Mouse (Mus musculus) lung, postnatal 0 days (tissue): ENCODE measurements around the gene Cpt1a. TPM values are rescaled to one million over a fixed set of nuclear protein-coding genes. Genes with fewer than 3 reads are reported as not detected.
A peak's percentile ranks its signal among the peaks of the same experiment; 100 is the strongest.

Experiments used
- ATAC-seq: fragments of 200-750 bp; cut with Nextera tagmentation; 2 replicates; pipeline ENCODE4 v1.8.0; 2017; ENCODE audit warnings: moderate library complexity
- DNase-seq: peaks from one replicate; pipeline ENCODE4 v3.0.0-alpha.2; 2016; ENCODE audit warnings: low spot score
- H3K27ac ChIP-seq: fragments of 300-500 bp; sonication (generic); 2 replicates; pipeline ENCODE4 v1.5.1; 2014; ENCODE audit warnings: antibody characterized with exemption, mild to moderate bottlenecking, low read length, mixed read lengths
- H3K27me3 ChIP-seq: fragments of 300-500 bp; sonication (generic); replicated peaks from 2 replicates; pipeline ENCODE4 v1.6.1; 2014; ENCODE audit warnings: low read length, mixed read lengths; ENCODE audit not compliant: insufficient read depth
- H3K36me3 ChIP-seq: fragments of 300-500 bp; sonication (generic); 2 replicates; pipeline ENCODE4 v1.6.1; 2014; ENCODE audit warnings: low read length, mixed read lengths; ENCODE audit not compliant: insufficient read depth
- H3K4me1 ChIP-seq: fragments of 300-500 bp; sonication (generic); 2 replicates; pipeline ENCODE4 v1.6.1; 2014; ENCODE audit warnings: antibody characterized with exemption, low read depth, low read length, mixed read lengths; ENCODE audit not compliant: insufficient read depth
- H3K4me2 ChIP-seq: fragments of 300-500 bp; sonication (generic); replicated peaks from 2 replicates; pipeline ENCODE4 v1.6.1; 2014; ENCODE audit warnings: low read depth, mild to moderate bottlenecking, low read length, moderate library complexity, mixed read lengths
- H3K4me3 ChIP-seq: fragments of 300-500 bp; sonication (generic); 2 replicates; pipeline ENCODE4 v1.5.1; 2014; ENCODE audit warnings: low read depth, low read length
- H3K9ac ChIP-seq: fragments of 300-500 bp; sonication (generic); replicated peaks from 2 replicates; pipeline ENCODE4 v1.6.1; 2014; ENCODE audit warnings: low read depth, mild to moderate bottlenecking
- H3K9me3 ChIP-seq: fragments of 300-500 bp; sonication (generic); 2 replicates; pipeline ENCODE4 v1.6.1; 2016; ENCODE audit warnings: low read length, mixed read lengths
- CTCF ChIP-seq: IDR thresholded peaks from 2 replicates; pipeline ENCODE4 v1.5.1; 2016; ENCODE audit warnings: antibody characterized with exemption, mild to moderate bottlenecking
- EP300 ChIP-seq: IDR thresholded peaks from 2 replicates; pipeline ENCODE4 v1.6.1; 2016; ENCODE audit warnings: antibody characterized with exemption, mild to moderate bottlenecking, control low read depth
- WGBS: fragments of 180-500 bp; shearing (Covaris S2); extraction: QIAGEN DNeasy Blood & Tissue Kit; methylation state at CpG from one replicate; pipeline ENCODE4 v1.1.7; 2014; 5-methylcytosine and 5-hydroxymethylcytosine counted together
- polyA plus RNA-seq: library from polyadenylated mRNA; unstranded; fragments of >200 nt; fragmentation: Nextera tagmentation; extraction: Ambion mirVana; gene quantifications from 2 replicates; pipeline ENCODE4 v1.2.1, GENCODE M21; 2015

Cpt1a gene
- polyA plus RNA-seq, 1 experiment from 2014 or later = 46.6 TPM

DNA sequence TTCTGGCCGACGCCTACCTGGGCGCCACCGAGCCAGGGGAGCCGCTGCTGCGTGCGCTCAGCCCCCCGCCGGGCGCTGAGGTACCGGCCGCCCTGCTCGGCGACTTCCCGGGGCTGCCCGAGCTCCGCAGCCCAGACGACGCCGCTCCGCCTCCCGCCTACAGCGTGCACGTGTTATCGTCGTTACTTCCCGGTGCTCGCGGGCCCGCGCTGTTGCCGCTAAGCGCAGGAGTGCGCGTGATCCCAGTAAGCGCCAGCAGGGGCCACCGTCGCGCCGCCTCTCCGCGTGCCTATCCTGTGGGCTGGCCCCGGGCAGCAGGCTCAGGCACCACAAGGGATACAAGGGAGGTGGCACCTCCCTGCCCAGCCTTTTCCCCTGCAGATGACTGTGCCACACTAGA, 67.0 kb downstream of the Cpt1a start:
- DNase-seq (peak; percentile 92), ATAC-seq (peak; percentile 96)
- Histone ChIP-seq H3K36me3 (peaks cover 5% of the 10 kb centered on the region; the same call in 1 of the 2 replicates), H3K4me3 (peak overlapping the region; percentile 35), H3K27me3 (no peaks in the 10 kb centered on the region), H3K9me3 (no peaks in the 10 kb centered on the region), H3K9ac (no peak overlapping the region), H3K4me2 (peak overlapping the region; percentile 80), H3K27ac (peak overlapping the region; percentile 28; the same call in 1 of the 2 replicates), H3K4me1 (no peaks in the 10 kb centered on the region)
- 5% methylated on average over 37 of the region's 43 CpGs for WGBS
- TF ChIP-seq CTCF (peak; percentile 92), EP300 (no peak)

DNA sequence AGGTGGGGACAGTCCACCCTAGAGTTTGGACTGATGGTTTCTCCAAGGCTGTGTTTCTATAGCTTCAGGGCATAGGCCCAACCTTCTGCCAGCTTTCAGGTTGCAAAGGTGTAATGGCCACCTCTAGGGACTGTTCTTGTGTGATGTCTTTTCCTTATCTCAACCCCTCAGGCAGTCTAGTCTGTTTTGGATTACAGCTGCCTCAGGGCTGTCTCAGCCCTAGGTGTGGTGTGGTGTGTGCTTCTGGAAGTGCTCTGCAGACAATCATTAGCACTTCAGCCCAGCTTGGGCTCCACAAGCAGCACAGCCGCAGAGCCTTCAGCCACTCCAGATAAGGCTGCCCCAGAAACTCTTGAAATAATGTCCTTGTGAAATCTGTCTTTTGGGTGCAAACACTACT, 70.2 kb downstream of the Cpt1a start:
- 48% methylated on average over 1 of the region's 1 CpGs for WGBS
- ATAC-seq (no peak), DNase-seq (no peak)
- H3K27me3 ChIP-seq = no peaks in the 10 kb centered on the region
- no peak overlapping the region for H3K9ac ChIP-seq
- no peak overlapping the region for H3K4me3 ChIP-seq
- no peaks in the 10 kb centered on the region for H3K9me3 ChIP-seq
- TF ChIP-seq CTCF = no peak
- no peak for TF ChIP-seq EP300
- H3K36me3 ChIP-seq = no peaks in the 10 kb centered on the region
- no peak overlapping the region for H3K27ac ChIP-seq
- H3K4me2 ChIP-seq = no peak overlapping the region
- H3K4me1 ChIP-seq = no peaks in the 10 kb centered on the region

DNA sequence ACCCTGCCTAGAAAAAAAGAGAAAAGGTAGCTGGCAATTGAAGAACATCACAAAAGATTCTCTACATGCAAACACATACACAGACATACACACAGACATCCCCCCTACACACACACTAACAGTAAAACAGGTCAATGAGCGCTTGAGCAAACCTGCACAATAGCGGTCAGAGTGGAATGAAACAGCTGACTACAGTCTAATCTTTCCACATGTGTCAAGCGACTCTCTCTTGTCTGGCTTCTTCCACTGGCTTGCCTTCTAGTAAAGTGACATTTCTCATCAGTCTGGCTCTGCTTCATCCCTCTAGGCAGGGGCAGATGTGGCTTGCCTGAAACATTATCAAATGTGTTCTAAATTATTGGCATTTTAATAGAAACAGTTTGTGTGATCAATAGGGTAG, 72.1 kb downstream of the Cpt1a start:
- DNase-seq (no peak), ATAC-seq (no peak)
- Histone ChIP-seq H3K4me2 (no peak overlapping the region), H3K4me3 (no peak overlapping the region), H3K36me3 (no peaks in the 10 kb centered on the region), H3K27ac (no peak overlapping the region), H3K4me1 (no peaks in the 10 kb centered on the region), H3K9ac (no peak overlapping the region), H3K9me3 (no peaks in the 10 kb centered on the region), H3K27me3 (no peaks in the 10 kb centered on the region)
- TF ChIP-seq CTCF (no peak), EP300 (no peak)
- WGBS = 79% methylated on average over 3 of the region's 3 CpGs

DNA sequence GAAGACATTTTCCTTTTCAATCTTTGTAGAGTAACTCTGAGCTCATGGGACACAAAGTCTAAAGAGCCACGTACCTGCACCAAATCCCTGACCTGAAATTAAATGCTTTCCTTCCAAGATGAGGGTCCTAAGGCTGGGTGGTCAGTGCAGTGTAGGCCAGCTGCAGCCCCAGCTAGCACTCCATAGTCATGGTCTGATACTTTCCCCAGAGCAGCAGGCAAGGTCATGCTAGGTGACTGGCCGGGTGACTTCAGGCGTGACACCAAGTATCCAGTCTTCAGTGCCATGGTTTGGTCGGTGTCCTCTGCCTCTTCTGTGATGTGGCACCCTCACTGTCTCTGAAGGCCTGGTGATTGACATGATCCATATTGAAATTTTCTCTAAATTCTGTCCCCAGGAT, 77.9 kb downstream of the Cpt1a start:
- 77% methylated on average over 4 of the region's 4 CpGs for WGBS
- Histone ChIP-seq H3K36me3 (no peaks in the 10 kb centered on the region), H3K27me3 (no peaks in the 10 kb centered on the region), H3K9me3 (no peaks in the 10 kb centered on the region), H3K4me1 (no peaks in the 10 kb centered on the region), H3K9ac (no peak overlapping the region), H3K4me3 (no peak overlapping the region), H3K27ac (no peak overlapping the region), H3K4me2 (no peak overlapping the region)
- no peak for TF ChIP-seq CTCF
- TF ChIP-seq EP300 = no peak
- no peak for DNase-seq
- no peak for ATAC-seq

DNA sequence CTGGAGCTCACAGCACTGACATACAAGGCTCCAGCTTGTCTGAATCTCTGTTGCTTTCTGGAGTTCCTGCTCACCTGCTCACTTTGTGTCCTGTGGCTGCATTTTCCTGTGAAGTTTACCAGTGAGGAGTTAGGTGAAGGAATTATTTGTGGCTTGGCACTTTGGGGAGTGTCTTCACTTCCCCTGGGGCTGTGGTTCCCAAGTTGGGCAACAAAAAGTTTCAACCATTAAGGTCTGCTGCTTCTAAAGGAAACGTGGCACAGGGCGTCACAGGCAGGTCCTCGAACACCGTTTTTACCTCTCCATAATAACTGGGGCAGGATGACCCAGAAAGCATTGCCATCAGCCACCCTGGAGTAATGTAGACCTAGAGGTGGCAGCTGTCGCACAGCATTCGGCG, 79.4 kb downstream of the Cpt1a start:
- Histone ChIP-seq H3K36me3 (no peaks in the 10 kb centered on the region), H3K9me3 (no peaks in the 10 kb centered on the region), H3K27ac (no peak overlapping the region), H3K9ac (no peak overlapping the region), H3K27me3 (no peaks in the 10 kb centered on the region), H3K4me3 (no peak overlapping the region), H3K4me1 (no peaks in the 10 kb centered on the region), H3K4me2 (no peak overlapping the region)
- 72% methylated on average over 7 of the region's 7 CpGs for WGBS
- TF ChIP-seq EP300 (no peak), CTCF (no peak)
- ATAC-seq (no peak), DNase-seq (no peak)

DNA sequence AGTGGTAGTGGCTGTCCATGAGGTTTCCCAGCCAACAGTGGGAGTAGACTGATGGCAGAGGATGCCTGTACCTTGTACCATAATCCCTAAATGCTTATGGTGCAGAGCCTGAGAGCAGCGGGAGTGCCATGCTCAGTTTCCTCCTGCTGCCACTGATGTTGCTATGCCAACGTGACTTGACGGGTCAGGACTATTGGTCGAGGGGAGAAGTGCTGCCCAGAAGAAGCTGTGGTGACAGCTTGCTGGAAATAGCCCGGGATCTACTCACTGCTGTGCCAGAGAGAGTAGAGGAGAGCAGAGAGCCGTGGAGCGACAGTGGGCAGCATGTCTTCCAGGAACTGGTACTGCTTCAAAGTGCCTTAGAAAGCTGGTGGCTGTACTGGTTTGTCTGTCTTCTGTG, 79.8 kb downstream of the Cpt1a start:
- 40% methylated on average over 7 of the region's 7 CpGs for WGBS
- no peak for ATAC-seq
- H3K4me3 ChIP-seq = no peak overlapping the region
- H3K36me3 ChIP-seq = no peaks in the 10 kb centered on the region
- no peak overlapping the region for H3K27ac ChIP-seq
- no peaks in the 10 kb centered on the region for H3K4me1 ChIP-seq
- no peaks in the 10 kb centered on the region for H3K27me3 ChIP-seq
- no peaks in the 10 kb centered on the region for H3K9me3 ChIP-seq
- H3K9ac ChIP-seq = no peak overlapping the region
- H3K4me2 ChIP-seq = no peak overlapping the region
- DNase-seq = no peak
- no peak for TF ChIP-seq CTCF
- no peak for TF ChIP-seq EP300

DNA sequence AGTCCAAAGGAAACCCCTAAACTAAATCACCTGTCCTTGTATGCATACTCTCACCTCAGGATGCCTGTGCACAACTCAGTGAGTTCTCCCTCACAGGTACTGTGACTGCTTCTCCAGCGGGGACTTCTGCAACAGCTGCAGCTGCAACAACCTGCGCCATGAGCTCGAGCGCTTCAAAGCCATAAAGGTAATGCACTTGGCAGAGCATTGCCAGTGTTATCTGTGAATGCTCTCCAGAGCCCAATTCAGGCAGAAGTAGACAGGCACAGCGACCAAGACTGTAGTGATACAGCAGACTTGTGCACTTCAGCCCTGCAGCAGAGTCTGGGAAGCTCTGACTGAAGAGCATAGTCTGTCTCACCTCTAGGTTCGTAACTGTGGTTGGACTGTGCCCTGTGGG, 80.3 kb downstream of the Cpt1a start:
- Histone ChIP-seq H3K27ac (no peak overlapping the region), H3K9ac (no peak overlapping the region), H3K4me2 (no peak overlapping the region), H3K9me3 (no peaks in the 10 kb centered on the region), H3K4me3 (no peak overlapping the region), H3K4me1 (no peaks in the 10 kb centered on the region), H3K27me3 (no peaks in the 10 kb centered on the region), H3K36me3 (no peaks in the 10 kb centered on the region)
- TF ChIP-seq CTCF (no peak), EP300 (no peak)
- DNase-seq (no peak), ATAC-seq (no peak)
- WGBS = 74% methylated on average over 6 of the region's 6 CpGs
